Comparison of ENCODE assay signal across 10 mouse cellular contexts in the genomic region with DNA sequence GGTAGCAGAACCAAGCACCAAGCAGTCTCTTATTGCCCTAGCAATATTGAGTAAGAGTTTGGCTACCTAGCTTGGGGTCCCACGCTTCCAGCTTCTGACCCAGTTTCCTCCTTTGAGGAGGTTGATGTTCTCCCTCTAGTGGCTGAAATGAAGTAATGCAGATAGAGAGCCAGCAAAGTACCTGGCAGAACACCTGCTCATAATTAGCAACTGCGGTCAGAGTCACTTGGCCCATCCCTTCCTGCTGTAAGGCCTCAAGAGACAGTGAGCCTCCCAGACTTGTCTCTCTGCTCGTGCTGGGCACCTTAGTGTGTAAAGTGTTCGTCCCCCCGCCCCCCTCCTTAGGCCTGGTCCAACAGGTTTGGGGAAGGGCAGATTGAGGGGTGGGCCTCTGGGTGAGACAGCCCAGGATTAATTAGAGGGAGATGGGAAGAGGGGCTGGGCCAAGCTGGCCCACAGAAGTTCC. TPM values are rescaled to one million over a fixed set of nuclear protein-coding genes. Genes with fewer than 3 reads are reported as not detected.
DNase-seq lines count a peak whose midpoint lies in the region; ATAC-seq and TF ChIP-seq lines count a peak whose summit lies in the region.
"Had no signal": no experiment of that assay in that cellular context is flagged by ENCODE, and none has a peak within 500 bp of the region (broad histone marks: within the 10 kb centered on the region; RNA-seq: fewer than 3 reads in every experiment).

No protein-coding gene starts in this region.

- H3K4me3 ChIP-seq in forebrain, embryonic 11.5 days (ENCODE audit: low read depth, low read length), result no peak overlapping the region
- no peak overlapping the region for H3K4me3 ChIP-seq in forebrain, embryonic 10.5 days
- no peak overlapping the region for H3K4me3 ChIP-seq in limb, embryonic 11.5 days (ENCODE audit: low read depth, low read length)
- H3K4me3 ChIP-seq in olfactory bulb, adult 2 months (ENCODE audit: insufficient read depth, low read depth, low read length), result no peak overlapping the region

- H3K4me1 ChIP-seq in forebrain, embryonic 11.5 days (replicated peaks; ENCODE audit: control insufficient read depth, insufficient read depth, low read length), result 0 out of 2 replicates have a peak, but pooled peaks cover 2% of the 10 kb centered on the region
- H3K4me1 ChIP-seq in forebrain, embryonic 10.5 days, result peaks cover 29% of the 10 kb centered on the region
- H3K4me1 ChIP-seq in limb, embryonic 11.5 days (ENCODE audit: control insufficient read depth, insufficient read depth, low read length), result no peaks in the 10 kb centered on the region
- H3K4me1 ChIP-seq in olfactory bulb, adult 2 months (ENCODE audit: control insufficient read depth, insufficient read depth, low read length), result peaks cover 3% of the 10 kb centered on the region; the same call in 1 of the 2 replicates

- TF ChIP-seq CTCF in olfactory bulb, adult 2 months (IDR thresholded peaks at IDR 0.05; ENCODE audit: insufficient read depth, low read depth, low read length), result peak; percentile 56; the same call in 1 of the 2 replicates

- H3K9ac ChIP-seq in forebrain, embryonic 11.5 days (ENCODE audit: low read length), result no peak overlapping the region
- H3K9ac ChIP-seq in limb, embryonic 11.5 days (ENCODE audit: low read length), result no peak overlapping the region

- peaks cover 23% of the 10 kb centered on the region for H3K27me3 ChIP-seq in forebrain, embryonic 11.5 days (ENCODE audit: control insufficient read depth, insufficient read depth, low read length)
- H3K27me3 ChIP-seq in forebrain, embryonic 10.5 days (ENCODE audit: poor library complexity, severe bottlenecking), result peaks cover 40% of the 10 kb centered on the region
- H3K27me3 ChIP-seq in limb, embryonic 11.5 days (ENCODE audit: control insufficient read depth, insufficient read depth, low read length), result peaks cover 22% of the 10 kb centered on the region
- H3K27me3 ChIP-seq: Patski had no signal

- no peak for TF ChIP-seq POLR2A in olfactory bulb, adult 2 months (IDR thresholded peaks at IDR 0.05; ENCODE audit: insufficient read depth, low read depth, low read length)

- WGBS in forebrain, embryonic 11.5 days, result 10% methylated on average over 5 of the region's 5 CpGs
- 11% methylated on average over 5 of the region's 5 CpGs for WGBS in forebrain, embryonic 10.5 days
- WGBS in limb, embryonic 11.5 days, result 12% methylated on average over 5 of the region's 5 CpGs
- WGBS in olfactory bulb, adult 2 months, result 20% methylated on average over 5 of the region's 5 CpGs

- no peak for DNase-seq in forebrain, embryonic 11.5 days (ENCODE audit: low spot score)
- DNase-seq in forebrain, embryonic 10.5 days (ENCODE audit: extremely low spot score, low spot score), result no peak
- peak; percentile 50 to 57 for DNase-seq in B cell, adult 2 months
- peak; percentile 69 for DNase-seq in embryo, embryonic 11 days
- peak; percentile 61 for DNase-seq in limb, embryonic 11.5 days (ENCODE audit: low spot score)
- DNase-seq in adrenal gland, adult 8-10 months, result no peak
- DNase-seq in cerebellum, postnatal 36 days, result no peak

- H3K27ac ChIP-seq in forebrain, embryonic 11.5 days (ENCODE audit: low read depth, low read length), result no peak overlapping the region
- no peak overlapping the region for H3K27ac ChIP-seq in forebrain, embryonic 10.5 days
- H3K27ac ChIP-seq in limb, embryonic 11.5 days (replicated peaks; ENCODE audit: low read depth, low read length), result no peak overlapping the region
- H3K27ac ChIP-seq in olfactory bulb, adult 2 months (ENCODE audit: insufficient read depth, low read depth, low read length), result no peak overlapping the region

- H3K9me3 ChIP-seq in forebrain, embryonic 11.5 days (ENCODE audit: control insufficient read depth, low read length), result no peaks in the 10 kb centered on the region
- H3K9me3 ChIP-seq in forebrain, embryonic 10.5 days, result no peaks in the 10 kb centered on the region
- H3K9me3 ChIP-seq in limb, embryonic 11.5 days (ENCODE audit: control insufficient read depth, low read length), result no peaks in the 10 kb centered on the region

- no peak overlapping the region for H3K4me2 ChIP-seq in forebrain, embryonic 11.5 days (ENCODE audit: low read depth, low read length, severe bottlenecking)
- no peak overlapping the region for H3K4me2 ChIP-seq in limb, embryonic 11.5 days (ENCODE audit: low read depth, severe bottlenecking)

- no peaks in the 10 kb centered on the region for H3K36me3 ChIP-seq in forebrain, embryonic 11.5 days (ENCODE audit: control insufficient read depth, insufficient read depth, low read length)
- H3K36me3 ChIP-seq in forebrain, embryonic 10.5 days (replicated peaks), result peaks cover 40% of the 10 kb centered on the region
- peaks cover 8% of the 10 kb centered on the region for H3K36me3 ChIP-seq in limb, embryonic 11.5 days (ENCODE audit: control insufficient read depth, insufficient read depth, low read length)

- ATAC-seq in forebrain, embryonic 11.5 days (replicated peaks; ENCODE audit: low FRiP score), result peak; percentile 49
- peak; percentile 45; the same call in 1 of the 2 replicates for ATAC-seq in limb, embryonic 11.5 days (ENCODE audit: insufficient number of reproducible peaks, low FRiP score, low TSS enrichment, low read depth)
- ATAC-seq: Patski had no signal

RNA-seq across cellular contexts. Expression of a gene that starts 4.3 kb away (rescaled TPM):
- polyA plus RNA-seq in forebrain, embryonic 11.5 days (2014; fragmentation: Nextera tagmentation; extraction: Ambion mirVana), result 0.35 and 0.53 TPM in 2 replicates
- 0.27 and 0.37 TPM in 2 replicates for polyA plus RNA-seq in forebrain, embryonic 10.5 days (2016; fragmentation: Nextera tagmentation; extraction: Ambion mirVana)
- 0.91 and 1.3 TPM in 2 replicates for polyA plus RNA-seq in limb, embryonic 11.5 days (2014; fragmentation: Nextera tagmentation; extraction: Ambion mirVana)
- not detected in 2 replicates for polyA plus RNA-seq in olfactory bulb, adult 2 months (2012; ENCODE audit: insufficient read depth, insufficient read length, low replicate concordance, missing spikeins)
- not detected for total RNA-seq in adrenal gland, adult 8-10 months (2022)
- total RNA-seq: left cerebral cortex, postnatal 14 days had no signal

RNA-seq across cellular contexts. Expression of a gene that starts 8.8 kb away (rescaled TPM):
- polyA plus RNA-seq in forebrain, embryonic 11.5 days (2014; fragmentation: Nextera tagmentation; extraction: Ambion mirVana), result 38.3 and 40.3 TPM in 2 replicates
- polyA plus RNA-seq in forebrain, embryonic 10.5 days (2016; fragmentation: Nextera tagmentation; extraction: Ambion mirVana), result 28.0 and 29.0 TPM in 2 replicates
- 45.5 and 53.0 TPM in 2 replicates for polyA plus RNA-seq in limb, embryonic 11.5 days (2014; fragmentation: Nextera tagmentation; extraction: Ambion mirVana)
- not detected in 2 replicates for polyA plus RNA-seq in olfactory bulb, adult 2 months (2012; ENCODE audit: insufficient read depth, insufficient read length, low replicate concordance, missing spikeins)
- 100 to 1,000 TPM; 136 to 169 (median 147) TPM for total RNA-seq in adrenal gland, adult 8-10 months (2022)

RNA-seq across cellular contexts. Expression of a gene that starts 9.1 kb away (rescaled TPM):
- 54.0 and 56.6 TPM in 2 replicates for polyA plus RNA-seq in forebrain, embryonic 11.5 days (2014; fragmentation: Nextera tagmentation; extraction: Ambion mirVana)
- polyA plus RNA-seq in forebrain, embryonic 10.5 days (2016; fragmentation: Nextera tagmentation; extraction: Ambion mirVana), result 77.8 and 78.8 TPM in 2 replicates
- polyA plus RNA-seq in limb, embryonic 11.5 days (2014; fragmentation: Nextera tagmentation; extraction: Ambion mirVana), result 54.8 and 58.1 TPM in 2 replicates
- not detected in 2 replicates for polyA plus RNA-seq in olfactory bulb, adult 2 months (2012; ENCODE audit: insufficient read depth, insufficient read length, low replicate concordance, missing spikeins)
- total RNA-seq in adrenal gland, adult 8-10 months (2022), result 10 to 100 TPM; 24.7 to 28.3 (median 26.7) TPM

RNA-seq across cellular contexts. Expression of a gene that starts 12.7 kb away (rescaled TPM):
- polyA plus RNA-seq in forebrain, embryonic 11.5 days (2014; fragmentation: Nextera tagmentation; extraction: Ambion mirVana), result 2.5 and 2.7 TPM in 2 replicates
- polyA plus RNA-seq in forebrain, embryonic 10.5 days (2016; fragmentation: Nextera tagmentation; extraction: Ambion mirVana), result 3.9 and 4.6 TPM in 2 replicates
- 4.3 and 5.0 TPM in 2 replicates for polyA plus RNA-seq in limb, embryonic 11.5 days (2014; fragmentation: Nextera tagmentation; extraction: Ambion mirVana)
- polyA plus RNA-seq in olfactory bulb, adult 2 months (2012; ENCODE audit: insufficient read depth, insufficient read length, low replicate concordance, missing spikeins), result not detected in 2 replicates
- total RNA-seq in adrenal gland, adult 8-10 months (2022), result 100 to 1,000 TPM; 156 to 243 (median 195) TPM

RNA-seq across cellular contexts. Expression of a gene that starts 14.5 kb away (rescaled TPM):
- polyA plus RNA-seq in forebrain, embryonic 11.5 days (2014; fragmentation: Nextera tagmentation; extraction: Ambion mirVana), result 8.7 and 9.7 TPM in 2 replicates
- polyA plus RNA-seq in forebrain, embryonic 10.5 days (2016; fragmentation: Nextera tagmentation; extraction: Ambion mirVana), result 28.5 and 32.8 TPM in 2 replicates
- 21.3 and 23.3 TPM in 2 replicates for polyA plus RNA-seq in limb, embryonic 11.5 days (2014; fragmentation: Nextera tagmentation; extraction: Ambion mirVana)
- not detected in 2 replicates for polyA plus RNA-seq in olfactory bulb, adult 2 months (2012; ENCODE audit: insufficient read depth, insufficient read length, low replicate concordance, missing spikeins)
- not detected for total RNA-seq in adrenal gland, adult 8-10 months (2022)
- total RNA-seq: left cerebral cortex, postnatal 14 days had no signal
- polyA plus RNA-seq: Patski had no signal

Comparison
In these comparisons a context has a peak if more than half of its experiments do, and no peak if none do; other contexts are left out.
1. DNase-seq: peak in B cell, adult 2 months (2 of 2), embryo, embryonic 11 days (single experiment) and limb, embryonic 11.5 days (single experiment); none in forebrain, embryonic 11.5 days (single experiment), forebrain, embryonic 10.5 days (single experiment), adrenal gland, adult 8-10 months (single experiment) and cerebellum, postnatal 36 days (0 of 2).
2. RNA of a gene that starts 9.1 kb away (polyA plus RNA-seq): 77.8 to 78.8 TPM in forebrain, embryonic 10.5 days, 54.8 to 58.1 TPM in limb, embryonic 11.5 days and 54.0 to 56.6 TPM in forebrain, embryonic 11.5 days; not detected in olfactory bulb, adult 2 months; every median in the first group is over 10 times any median in the second.